Mouse (Mus musculus): ENCODE results near the gene Tas2r106. TPM values are rescaled to one million over a fixed set of nuclear protein-coding genes. Genes with fewer than 3 reads are reported as not detected.

Tas2r106 gene
- not detected for total RNA-seq (2021)
- long read RNA-seq, experiment 1 = 0 reads
- long read RNA-seq, experiment 2 = 0 reads

DNA sequence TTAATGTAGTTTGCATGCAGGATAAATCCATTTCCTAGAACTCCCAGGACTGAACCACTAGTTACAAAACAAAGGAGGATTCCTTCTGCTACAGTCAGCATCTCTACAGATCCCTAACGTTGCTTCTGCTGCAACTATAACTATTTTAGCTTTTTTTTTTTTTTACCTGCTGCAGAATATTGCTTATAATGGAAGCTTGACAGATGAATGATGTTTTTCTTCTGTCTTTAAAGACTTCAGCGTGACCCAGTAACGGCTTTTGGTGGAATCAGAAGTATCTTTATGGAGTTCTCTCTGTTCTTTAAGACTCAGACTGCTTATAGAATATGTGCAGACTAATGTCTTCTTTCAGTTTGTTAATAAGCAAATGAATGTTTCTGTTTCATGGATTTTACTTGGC is at the start of gene Tas2r106:
Tas2r106 (minus strand) TSS at position 101 of the 400 bp plus-strand sequence.
- DNase-seq = no peak
- intact Hi-C loops (cut with DNase I; ENCODE audit: low total_unique reads) = no loop called here

- intact Hi-C loops (cut with DNase I; ENCODE audit: low total_unique reads) = no loop called here
- DNase-seq = no peak
Observed at GRCm38 (mm10) chr6:131712803-131713202, 34.1 kb upstream of the Tas2r106 start.

GRCm38 (mm10) chr6:131689963-131690362 is 11.3 kb upstream of the Tas2r106 start, which contains the start of gene Tas2r114:
Gene Tas2r114, minus strand, starts transcription at chr6:131690063.
- DNase-seq = no peak
- intact Hi-C loops (cut with DNase I; ENCODE audit: low total_unique reads) = no loop called here

DNA sequence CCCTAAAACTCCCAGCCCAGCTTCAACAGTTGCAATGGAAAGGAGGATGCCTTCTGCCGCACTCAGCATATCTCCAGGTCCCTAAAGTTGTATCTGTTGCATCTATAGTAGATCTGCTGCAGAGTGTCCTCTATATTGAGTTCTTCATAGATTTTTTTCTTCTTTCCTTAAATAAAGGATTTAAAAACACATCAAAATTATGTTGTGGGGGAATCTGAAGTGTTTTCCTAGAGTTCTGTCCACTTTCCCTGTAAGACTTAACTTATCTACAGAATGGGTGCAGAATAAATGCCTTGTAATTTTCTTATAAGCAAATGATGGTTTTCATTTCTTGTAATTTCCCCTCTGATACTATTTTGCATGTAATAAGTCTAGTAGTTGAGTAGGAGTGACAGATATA is 8.7 kb upstream of the Tas2r106 start, which contains the start of gene Tas2r105:
Tas2r105 (minus strand) TSS at position 101 of the 400 bp plus-strand sequence.
- no peak for DNase-seq
- intact Hi-C loops (cut with DNase I; ENCODE audit: low total_unique reads) = no loop called here

- intact Hi-C loops (cut with DNase I; ENCODE audit: low total_unique reads) = no loop called here
- no peak for DNase-seq
Observed at GRCm38 (mm10) chr6:131685644-131686043, 7.0 kb upstream of the Tas2r106 start, which contains the start of gene Tas2r104. Gene Tas2r104, minus strand, starts transcription at chr6:131685744.

DNA sequence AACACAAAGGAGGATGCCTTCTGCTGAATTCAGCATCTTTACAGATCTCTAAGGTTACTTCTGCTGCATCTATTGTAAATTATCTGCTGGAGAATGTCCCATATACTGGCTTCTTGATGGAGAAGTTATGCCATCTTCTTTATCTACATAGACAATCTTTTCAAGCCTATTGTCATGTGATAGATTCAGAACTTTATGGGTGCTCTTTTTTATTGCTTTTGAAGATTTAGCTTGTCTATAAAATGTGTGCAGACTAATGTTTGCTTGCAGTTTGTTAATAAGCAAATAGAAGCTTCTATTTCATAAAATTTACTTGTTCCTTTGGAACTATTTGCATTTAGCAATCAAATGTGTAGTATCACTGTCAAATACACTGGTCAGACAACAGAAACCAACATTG is 18.6 kb downstream of the Tas2r106 start, which contains the start of gene Tas2r107:
Tas2r107 (minus strand) TSS at position 101 of the 400 bp plus-strand sequence.
- intact Hi-C loops (cut with DNase I; ENCODE audit: low total_unique reads) = no loop called here
- DNase-seq = no peak

DNA sequence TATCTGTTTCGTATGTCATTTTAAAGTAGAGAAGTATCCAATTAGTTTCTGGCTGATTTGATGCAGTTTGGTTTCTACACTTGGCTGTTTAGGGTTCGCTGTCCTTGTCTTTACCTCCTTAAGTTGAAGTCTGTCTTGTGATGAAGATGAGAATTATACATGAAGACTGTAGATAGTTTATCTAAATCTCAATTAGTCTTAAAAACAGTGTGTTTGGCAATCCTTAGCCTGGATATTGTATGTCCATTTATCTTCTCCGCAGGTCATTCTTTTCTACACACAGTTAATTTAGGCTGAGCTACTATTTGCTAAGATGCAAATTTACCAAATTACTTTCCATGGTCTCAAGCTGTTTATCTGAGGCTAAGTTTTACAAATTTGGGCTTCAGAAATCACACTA is 47.9 kb downstream of the Tas2r106 start, which contains the start of gene Tas2r130:
Tas2r130 (minus strand) TSS at position 101 of the 400 bp plus-strand sequence.
- intact Hi-C loops (cut with DNase I; ENCODE audit: low total_unique reads) = no loop called here

More for the DNA sequence above, 47.9 kb downstream of the Tas2r106 start, which contains the start of gene Tas2r130:
- DNase-seq = no peak

Other genes with a start within 250 kb of the Tas2r106 start
- gene 5430401F13Rik, start 192.5 kb downstream of the Tas2r106 start, total RNA-seq (2021) = not detected
- gene Gm6619, start 192.5 kb downstream of the Tas2r106 start, total RNA-seq (2021) = not detected
- gene Tas2r130, start 48.0 kb downstream of the Tas2r106 start, total RNA-seq (2021) = not detected
- not detected for gene Tas2r107, start 18.7 kb downstream of the Tas2r106 start, total RNA-seq (2021)
- not detected for gene Tas2r104, start 6.9 kb upstream of the Tas2r106 start, total RNA-seq (2021)
- not detected for gene Tas2r105, start 8.6 kb upstream of the Tas2r106 start, total RNA-seq (2021)
- gene Tas2r114, start 11.2 kb upstream of the Tas2r106 start, total RNA-seq (2021) = not detected

All from gastrocnemius, postnatal 14 days (tissue).